Mouse (Mus musculus) G1E (cell line): ENCODE measurements around the gene Hist1h3g. TPM values are rescaled to one million over a fixed set of nuclear protein-coding genes. Genes with fewer than 3 reads are reported as not detected.

Experiments
- ATAC-seq: 2 replicates; pipeline ENCODE4 v1.8.0; 2016; ENCODE audit warnings: mild to moderate bottlenecking; ENCODE audit not compliant: insufficient number of reproducible peaks, poor library complexity, low FRiP score, severe bottlenecking; ENCODE audit errors: extremely low read depth
- DNase-seq: peaks from one replicate; pipeline ENCODE4 v3.0.0; 2012; ENCODE audit warnings: low spot score
- H3K27me3 ChIP-seq: 2 replicates; pipeline ENCODE4 v1.6.1; 2012; ENCODE audit warnings: mild to moderate bottlenecking, low read length, inconsistent platforms; ENCODE audit not compliant: insufficient read depth
- H3K36me3 ChIP-seq: replicated peaks from 2 replicates; pipeline ENCODE3; 2012; ENCODE audit warnings: mild to moderate bottlenecking, inconsistent platforms
- H3K4me1 ChIP-seq: 2 replicates; pipeline ENCODE4 v1.6.1; 2012; ENCODE audit warnings: low read depth, low read length, inconsistent platforms, mixed read lengths; ENCODE audit not compliant: insufficient read depth
- H3K4me3 ChIP-seq: 2 replicates; pipeline ENCODE4 v1.5.1; 2012; ENCODE audit warnings: low read depth, mild to moderate bottlenecking, inconsistent platforms, low read length, moderate library complexity, mixed read lengths
- H3K9me3 ChIP-seq: replicated peaks from 2 replicates; pipeline ENCODE4 v1.6.1; 2012; ENCODE audit warnings: inconsistent platforms
- CTCF ChIP-seq: IDR thresholded peaks from 2 replicates; pipeline ENCODE4 v1.5.1; 2012; ENCODE audit warnings: low read depth, low read length, inconsistent platforms, mixed read lengths
- GATA1 ChIP-seq: IDR thresholded peaks from 2 replicates; pipeline ENCODE4 v1.6.1; 2012; ENCODE audit warnings: borderline replicate concordance, low read length, inconsistent platforms, mixed read lengths
- GATA2 ChIP-seq: IDR thresholded peaks from 2 replicates; pipeline ENCODE4 v1.6.1; 2012; ENCODE audit warnings: low read depth, low read length, inconsistent platforms, borderline replicate concordance
- POLR2AphosphoS5 ChIP-seq: IDR thresholded peaks from 2 replicates; pipeline ENCODE4 v1.6.1; 2012; ENCODE audit warnings: low read depth, low read length, inconsistent platforms; ENCODE audit not compliant: insufficient replicate concordance
- TAL1 ChIP-seq: conservative IDR thresholded peaks from 2 replicates; pipeline ENCODE4 v1.6.1; 2012; ENCODE audit warnings: low read depth, low read length, inconsistent platforms, mixed read lengths
- polyA plus RNA-seq: library from polyadenylated mRNA; stranded (reverse); fragments of >175 nt; gene quantifications from 2 replicates; pipeline ENCODE4 v1.2.3, GENCODE M21; 2012
- total RNA-seq, 2 experiments: library from RNA; stranded (forward) in 1 of 2; stranded (reverse) in 1 of 2; fragments of 200-1000 nt in 1 of 2; fragments of >200 nt in 1 of 2; fragmentation: Nextera tagmentation in 1 of 2; gene quantifications; 2 replicates each; pipeline ENCODE4 v1.2.3; 2014 to 2017

Gene Hist1h3g
- total and polyA plus RNA-seq, 3 experiments: 12.1 to 647 (median 217) TPM

- TF ChIP-seq POLR2AphosphoS5 (peak; percentile 99), GATA1 (no peak), GATA2 (no peak)
- ATAC-seq (peak; percentile 50), DNase-seq (peak; percentile 35)
- peaks cover 53% of the 10 kb centered on the region for H3K4me1 ChIP-seq
- H3K36me3 ChIP-seq: no peaks in the 10 kb centered on the region
- H3K4me3 ChIP-seq: peak within 1 kb of the TSS; percentile 69
- H3K27me3 ChIP-seq: no peaks in the 10 kb centered on the region
- H3K9me3 ChIP-seq: no peaks in the 10 kb centered on the region
Measured at GRCm38 (mm10) chr13:23581408-23582218, 46.4 kb downstream of the Hist1h3g start, which contains the start of gene Hist1h4d. Hist1h4d (plus strand) TSS chr13:23581598.

DNA sequence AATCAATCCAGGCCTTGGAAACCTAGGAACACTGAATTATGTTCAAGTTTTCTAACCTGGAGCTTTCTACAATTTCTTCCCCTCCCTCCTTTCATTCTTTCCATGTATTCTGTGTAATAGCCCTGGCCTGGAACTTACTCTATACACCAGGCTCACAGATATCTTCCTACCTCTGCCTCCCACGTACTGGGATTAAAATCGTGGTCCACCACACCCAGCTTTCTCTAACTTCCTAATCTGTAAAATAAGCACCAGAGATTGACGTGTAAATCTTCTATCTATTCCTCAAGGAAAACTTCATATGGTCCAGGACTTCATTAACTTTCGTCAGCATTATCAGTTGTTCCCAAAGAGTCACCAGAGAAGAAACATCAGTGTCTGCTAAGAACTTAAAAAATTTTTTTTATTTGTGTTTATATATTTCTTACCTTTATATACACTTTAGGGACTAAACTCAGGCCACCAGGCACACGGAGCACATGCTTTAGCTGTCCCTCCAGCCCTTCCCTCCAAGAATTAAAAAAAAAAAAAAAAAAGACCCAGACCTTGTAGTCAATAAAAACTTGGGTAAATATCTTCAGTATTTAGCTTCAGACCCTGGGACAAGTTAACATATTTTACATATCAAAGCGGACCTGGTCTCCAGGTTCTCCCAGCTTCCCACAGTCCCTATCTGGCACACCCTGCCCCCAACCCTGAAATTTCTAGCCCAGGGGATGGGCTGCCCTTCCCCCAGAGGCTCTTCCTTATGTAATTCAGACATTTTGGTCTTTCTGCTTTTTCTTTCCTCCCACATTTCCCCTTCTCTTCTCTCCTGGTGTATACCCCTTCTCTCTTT is 47.2 kb downstream of the Hist1h3g start:
- Histone ChIP-seq H3K27me3 (no peaks in the 10 kb centered on the region), H3K9me3 (no peaks in the 10 kb centered on the region), H3K4me3 (peak overlapping the region; percentile 69; the same call in 1 of the 2 replicates), H3K4me1 (peaks cover 50% of the 10 kb centered on the region), H3K36me3 (no peaks in the 10 kb centered on the region)
- TF ChIP-seq POLR2AphosphoS5 (peak; percentile 36; the same call in 1 of the 2 replicates), GATA1 (no peak)
- ATAC-seq (peak; percentile 2; the same call in 1 of the 2 replicates), DNase-seq (no peak)

DNA sequence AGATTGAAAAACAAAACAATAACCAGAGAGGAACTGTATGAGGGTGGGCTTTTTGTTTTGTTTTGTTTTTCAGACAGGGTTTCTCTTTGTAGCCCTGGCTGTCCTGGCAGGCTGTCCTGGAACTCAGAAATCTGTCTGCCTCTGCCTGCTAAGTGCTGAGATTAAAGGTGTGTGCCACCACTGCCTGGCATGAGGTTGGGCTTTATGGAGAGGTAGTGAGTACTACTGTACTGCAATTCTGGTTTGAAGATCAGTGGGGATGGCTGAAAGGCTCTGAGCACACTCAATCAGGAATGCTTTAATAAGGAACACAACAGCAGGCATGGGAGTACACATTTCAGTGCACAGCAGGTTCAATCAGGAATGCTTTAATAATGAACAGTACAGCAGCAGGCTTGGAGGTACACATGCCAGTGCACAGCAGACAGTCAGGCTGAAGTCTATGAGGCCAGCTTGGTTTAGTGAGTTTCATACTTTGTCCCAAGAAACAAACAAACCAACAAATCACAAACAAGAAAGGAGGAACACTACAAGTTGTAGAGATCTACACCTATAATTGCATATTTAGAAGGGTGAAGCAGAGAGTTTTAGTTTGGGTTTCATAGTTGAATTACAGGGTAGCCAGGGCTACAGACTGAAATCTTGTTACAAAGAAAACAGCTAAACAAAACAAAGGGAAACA is 48.3 kb downstream of the Hist1h3g start:
- Histone ChIP-seq H3K36me3 (no peaks in the 10 kb centered on the region), H3K27me3 (no peaks in the 10 kb centered on the region), H3K9me3 (no peaks in the 10 kb centered on the region), H3K4me1 (peaks cover 51% of the 10 kb centered on the region), H3K4me3 (no peak overlapping the region; the same call in 1 of the 2 replicates)
- no peak for DNase-seq
- ATAC-seq: no peak
- TF ChIP-seq GATA2 (no peak), POLR2AphosphoS5 (peak; percentile 97; the same call in 1 of the 2 replicates)

DNA sequence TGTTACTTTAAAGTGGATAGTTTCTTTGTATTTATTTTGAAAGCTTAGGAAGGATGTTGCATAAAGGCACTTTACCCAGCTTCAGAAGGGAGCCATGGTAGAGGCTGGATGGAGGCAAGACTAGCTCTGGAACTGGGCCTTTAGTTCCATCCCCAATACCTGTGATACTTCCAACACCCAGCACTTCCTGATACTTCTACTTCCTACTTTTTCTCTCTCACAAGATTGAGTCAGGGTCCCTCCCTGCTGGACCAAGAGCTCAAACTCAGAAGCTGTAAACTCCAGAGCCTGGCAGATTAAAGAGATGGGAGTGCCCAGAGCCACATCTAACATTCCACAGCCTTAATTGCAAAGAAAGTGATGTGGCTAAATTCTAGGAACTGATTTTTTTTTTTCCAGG is 49.1 kb downstream of the Hist1h3g start:
- peaks cover 59% of the 10 kb centered on the region for H3K4me1 ChIP-seq
- TF ChIP-seq TAL1: no peak
- TF ChIP-seq POLR2AphosphoS5: 0 out of 2 replicates have a peak, but pooled peaks have one; percentile 88
- no peaks in the 10 kb centered on the region for H3K36me3 ChIP-seq
- H3K4me3 ChIP-seq: peak overlapping the region; percentile 33; the same call in 1 of the 2 replicates
- H3K27me3 ChIP-seq: no peaks in the 10 kb centered on the region
- DNase-seq: no peak
- H3K9me3 ChIP-seq: no peaks in the 10 kb centered on the region
- no peak for ATAC-seq

- Histone ChIP-seq H3K9me3 (no peaks in the 10 kb centered on the region), H3K27me3 (no peaks in the 10 kb centered on the region), H3K4me1 (peaks cover 61% of the 10 kb centered on the region), H3K4me3 (peak overlapping the region; percentile 64), H3K36me3 (no peaks in the 10 kb centered on the region)
- TF ChIP-seq GATA2 (no peak), GATA1 (no peak), CTCF (no peak), POLR2AphosphoS5 (peak; percentile 97), TAL1 (no peak)
- DNase-seq (no peak), ATAC-seq (peak; percentile 4; the same call in 1 of the 2 replicates)
Measured at GRCm38 (mm10) chr13:23585029-23585441, 49.8 kb downstream of the Hist1h3g start.

Other genes with a start within 250 kb of the Hist1h3g start
Only the 20 nearest of the 34 such genes appear.
- 3.7 and 4.0 TPM in 2 replicates for gene Abt1, start 111.6 kb upstream of the Hist1h3g start, total RNA-seq (2014; fragmentation: Nextera tagmentation)
- gene Abt1, start 111.6 kb upstream of the Hist1h3g start, total RNA-seq (2017): 9.5 and 11.4 TPM in 2 replicates
- gene Abt1, start 111.6 kb upstream of the Hist1h3g start, polyA plus RNA-seq: 6.5 and 6.9 TPM in 2 replicates
- 18.3 and 31.6 TPM in 2 replicates for gene Btn1a1, start 69.5 kb upstream of the Hist1h3g start, total RNA-seq (2014; fragmentation: Nextera tagmentation)
- 0.82 and 1.5 TPM in 2 replicates for gene Btn1a1, start 69.5 kb upstream of the Hist1h3g start, total RNA-seq (2017)
- gene Btn1a1, start 69.5 kb upstream of the Hist1h3g start, polyA plus RNA-seq: 0.75 and 0.80 TPM in 2 replicates
- gene Btn2a2, start 46.6 kb upstream of the Hist1h3g start, total RNA-seq (2014; fragmentation: Nextera tagmentation): not detected in 2 replicates
- gene Btn2a2, start 46.6 kb upstream of the Hist1h3g start, total RNA-seq (2017): 0.06 and 0.22 TPM in 2 replicates
- gene Btn2a2, start 46.6 kb upstream of the Hist1h3g start, polyA plus RNA-seq: not detected in 2 replicates
- gene Hist1h4h, start 4.4 kb upstream of the Hist1h3g start, total RNA-seq (2014; fragmentation: Nextera tagmentation): 309 and 344 TPM in 2 replicates
- 843 and 1,115 TPM in 2 replicates for gene Hist1h4h, start 4.4 kb upstream of the Hist1h3g start, total RNA-seq (2017)
- 11.0 and 66.6 TPM in 2 replicates for gene Hist1h4h, start 4.4 kb upstream of the Hist1h3g start, polyA plus RNA-seq
- 510 and 530 TPM in 2 replicates for gene Hist1h2af, start 1.5 kb upstream of the Hist1h3g start, total RNA-seq (2014; fragmentation: Nextera tagmentation)
- 1,417 and 2,284 TPM in 2 replicates for gene Hist1h2af, start 1.5 kb upstream of the Hist1h3g start, total RNA-seq (2017)
- gene Hist1h2af, start 1.5 kb upstream of the Hist1h3g start, polyA plus RNA-seq: 1,681 and 3,392 TPM in 2 replicates
- gene Hist1h2bh, start 8.0 kb downstream of the Hist1h3g start, total RNA-seq (2014; fragmentation: Nextera tagmentation): 32.7 and 41.6 TPM in 2 replicates
- gene Hist1h2bh, start 8.0 kb downstream of the Hist1h3g start, total RNA-seq (2017): 77.6 and 126 TPM in 2 replicates
- gene Hist1h2bh, start 8.0 kb downstream of the Hist1h3g start, polyA plus RNA-seq: 0.91 and 4.9 TPM in 2 replicates
- 125 and 143 TPM in 2 replicates for gene Hist1h3f, start 8.6 kb downstream of the Hist1h3g start, total RNA-seq (2014; fragmentation: Nextera tagmentation)
- 96.8 and 187 TPM in 2 replicates for gene Hist1h3f, start 8.6 kb downstream of the Hist1h3g start, total RNA-seq (2017)
- 1.8 and 12.3 TPM in 2 replicates for gene Hist1h3f, start 8.6 kb downstream of the Hist1h3g start, polyA plus RNA-seq
- gene Hist1h4f, start 16.2 kb downstream of the Hist1h3g start, total RNA-seq (2014; fragmentation: Nextera tagmentation): 443 and 478 TPM in 2 replicates
- gene Hist1h4f, start 16.2 kb downstream of the Hist1h3g start, total RNA-seq (2017): 2,744 and 3,177 TPM in 2 replicates
- gene Hist1h4f, start 16.2 kb downstream of the Hist1h3g start, polyA plus RNA-seq: 8.0 and 49.6 TPM in 2 replicates
- 71.9 and 74.3 TPM in 2 replicates for gene Hist1h1d, start 17.8 kb downstream of the Hist1h3g start, total RNA-seq (2014; fragmentation: Nextera tagmentation)
- gene Hist1h1d, start 17.8 kb downstream of the Hist1h3g start, total RNA-seq (2017): 127 and 128 TPM in 2 replicates
- gene Hist1h1d, start 17.8 kb downstream of the Hist1h3g start, polyA plus RNA-seq: 0.43 and 2.1 TPM in 2 replicates
- 466 and 595 TPM in 2 replicates for gene Hist1h3e, start 26.9 kb downstream of the Hist1h3g start, total RNA-seq (2014; fragmentation: Nextera tagmentation)
- 426 and 591 TPM in 2 replicates for gene Hist1h3e, start 26.9 kb downstream of the Hist1h3g start, total RNA-seq (2017)
- 6.8 and 31.3 TPM in 2 replicates for gene Hist1h3e, start 26.9 kb downstream of the Hist1h3g start, polyA plus RNA-seq
- gene Hist1h2ae, start 35.8 kb downstream of the Hist1h3g start, total RNA-seq (2014; fragmentation: Nextera tagmentation): 81.0 and 140 TPM in 2 replicates
- gene Hist1h2ae, start 35.8 kb downstream of the Hist1h3g start, total RNA-seq (2017): 258 and 359 TPM in 2 replicates
- gene Hist1h2ae, start 35.8 kb downstream of the Hist1h3g start, polyA plus RNA-seq: 31.2 and 48.5 TPM in 2 replicates
- gene Hist1h2bg, start 36.0 kb downstream of the Hist1h3g start, total RNA-seq (2014; fragmentation: Nextera tagmentation): 1,531 and 1,684 TPM in 2 replicates
- gene Hist1h2bg, start 36.0 kb downstream of the Hist1h3g start, total RNA-seq (2017): 1,342 and 1,812 TPM in 2 replicates
- gene Hist1h2bg, start 36.0 kb downstream of the Hist1h3g start, polyA plus RNA-seq: 13.0 and 49.8 TPM in 2 replicates
- 610 and 627 TPM in 2 replicates for gene Hist1h2bf, start 38.8 kb downstream of the Hist1h3g start, total RNA-seq (2014; fragmentation: Nextera tagmentation)
- gene Hist1h2bf, start 38.8 kb downstream of the Hist1h3g start, total RNA-seq (2017): 748 and 859 TPM in 2 replicates
- 5.7 and 27.4 TPM in 2 replicates for gene Hist1h2bf, start 38.8 kb downstream of the Hist1h3g start, polyA plus RNA-seq
- gene Hist1h2ad, start 39.0 kb downstream of the Hist1h3g start, total RNA-seq (2014; fragmentation: Nextera tagmentation): 5.3 and 7.3 TPM in 2 replicates
- gene Hist1h2ad, start 39.0 kb downstream of the Hist1h3g start, total RNA-seq (2017): 491 and 756 TPM in 2 replicates
- gene Hist1h2ad, start 39.0 kb downstream of the Hist1h3g start, polyA plus RNA-seq: 2.3 and 7.4 TPM in 2 replicates
- gene Hist1h3d, start 40.3 kb downstream of the Hist1h3g start, total RNA-seq (2014; fragmentation: Nextera tagmentation): 524 and 556 TPM in 2 replicates
- 92.0 and 101 TPM in 2 replicates for gene Hist1h3d, start 40.3 kb downstream of the Hist1h3g start, total RNA-seq (2017)
- gene Hist1h3d, start 40.3 kb downstream of the Hist1h3g start, polyA plus RNA-seq: 3.7 and 9.6 TPM in 2 replicates
- 2,252 and 2,609 TPM in 2 replicates for gene Hist1h4d, start 46.2 kb downstream of the Hist1h3g start, total RNA-seq (2014; fragmentation: Nextera tagmentation)
- 1,080 and 1,131 TPM in 2 replicates for gene Hist1h4d, start 46.2 kb downstream of the Hist1h3g start, total RNA-seq (2017)
- gene Hist1h4d, start 46.2 kb downstream of the Hist1h3g start, polyA plus RNA-seq: 14.6 and 40.1 TPM in 2 replicates
- 27.7 and 30.2 TPM in 2 replicates for gene Hist1h2be, start 85.7 kb downstream of the Hist1h3g start, total RNA-seq (2014; fragmentation: Nextera tagmentation)
- 110 and 153 TPM in 2 replicates for gene Hist1h2be, start 85.7 kb downstream of the Hist1h3g start, total RNA-seq (2017)
- 0.56 and 3.5 TPM in 2 replicates for gene Hist1h2be, start 85.7 kb downstream of the Hist1h3g start, polyA plus RNA-seq
- 1,109 and 1,273 TPM in 2 replicates for gene Hist1h1e, start 87.1 kb downstream of the Hist1h3g start, total RNA-seq (2014; fragmentation: Nextera tagmentation)
- gene Hist1h1e, start 87.1 kb downstream of the Hist1h3g start, total RNA-seq (2017): 215 and 254 TPM in 2 replicates
- gene Hist1h1e, start 87.1 kb downstream of the Hist1h3g start, polyA plus RNA-seq: 4.0 and 18.2 TPM in 2 replicates
- 5.1 and 6.4 TPM in 2 replicates for gene Hist1h2ac, start 148.5 kb downstream of the Hist1h3g start, total RNA-seq (2014; fragmentation: Nextera tagmentation)
- 54.4 and 93.5 TPM in 2 replicates for gene Hist1h2ac, start 148.5 kb downstream of the Hist1h3g start, total RNA-seq (2017)
- 1.1 and 3.8 TPM in 2 replicates for gene Hist1h2ac, start 148.5 kb downstream of the Hist1h3g start, polyA plus RNA-seq
- 62.5 and 102 TPM in 2 replicates for gene Hist1h2bc, start 148.8 kb downstream of the Hist1h3g start, total RNA-seq (2014; fragmentation: Nextera tagmentation)
- gene Hist1h2bc, start 148.8 kb downstream of the Hist1h3g start, total RNA-seq (2017): 387 and 479 TPM in 2 replicates
- gene Hist1h2bc, start 148.8 kb downstream of the Hist1h3g start, polyA plus RNA-seq: 8.5 and 11.3 TPM in 2 replicates